Mouse (Mus musculus) hindbrain, embryonic 13.5 days (tissue): Measurements from ENCODE around the gene Rsad1. TPM values are rescaled to one million over a fixed set of nuclear protein-coding genes. Genes with fewer than 3 reads are reported as not detected.

Source experiments
- ATAC-seq: fragments of 200-750 bp; cut with Nextera tagmentation; 2 replicates; pipeline ENCODE4 v1.8.0; 2017; ENCODE audit warnings: moderate TSS enrichment; ENCODE audit not compliant: low FRiP score
- H3K27ac ChIP-seq: fragments of 300-500 bp; sonication (generic); 2 replicates; pipeline ENCODE4 v1.5.1; 2015; ENCODE audit warnings: inconsistent platforms, mild to moderate bottlenecking, moderate library complexity
- H3K27me3 ChIP-seq: fragments of 300-500 bp; sonication (generic); 2 replicates; pipeline ENCODE4 v1.6.1; 2015; ENCODE audit warnings: mild to moderate bottlenecking, inconsistent platforms
- H3K36me3 ChIP-seq: fragments of 300-500 bp; sonication (generic); 2 replicates; pipeline ENCODE4 v1.6.1; 2015; ENCODE audit warnings: mild to moderate bottlenecking, inconsistent platforms
- H3K4me1 ChIP-seq: fragments of 300-500 bp; sonication (generic); replicated peaks from 2 replicates; pipeline ENCODE4 v1.6.1; 2015; ENCODE audit warnings: inconsistent platforms
- H3K4me2 ChIP-seq: fragments of 300-500 bp; sonication (generic); 2 replicates; pipeline ENCODE4 v1.6.1; 2015; ENCODE audit warnings: inconsistent platforms, mild to moderate bottlenecking, moderate library complexity
- H3K4me3 ChIP-seq: fragments of 300-500 bp; sonication (generic); 2 replicates; pipeline ENCODE4 v1.5.1; 2015; ENCODE audit warnings: mild to moderate bottlenecking, inconsistent platforms
- H3K9ac ChIP-seq: fragments of 300-500 bp; sonication (generic); 2 replicates; pipeline ENCODE4 v1.6.1; 2015; ENCODE audit warnings: mild to moderate bottlenecking, inconsistent platforms
- H3K9me3 ChIP-seq: fragments of 300-500 bp; sonication (generic); 2 replicates; pipeline ENCODE4 v1.6.1; 2016; ENCODE audit warnings: inconsistent platforms
- WGBS: fragments of 180-500 bp; shearing (Covaris S2); methylation state at CpG from one replicate; pipeline ENCODE4 v1.1.7; 2015; 5-methylcytosine and 5-hydroxymethylcytosine counted together
- polyA plus RNA-seq: library from polyadenylated mRNA; unstranded; fragments of >200 nt; fragmentation: Nextera tagmentation; extraction: Ambion mirVana; gene quantifications from 2 replicates; pipeline ENCODE4 v1.2.1, GENCODE M21; 2015

The Rsad1 gene
- 4.7 and 5.1 TPM in 2 replicates for polyA plus RNA-seq

DNA sequence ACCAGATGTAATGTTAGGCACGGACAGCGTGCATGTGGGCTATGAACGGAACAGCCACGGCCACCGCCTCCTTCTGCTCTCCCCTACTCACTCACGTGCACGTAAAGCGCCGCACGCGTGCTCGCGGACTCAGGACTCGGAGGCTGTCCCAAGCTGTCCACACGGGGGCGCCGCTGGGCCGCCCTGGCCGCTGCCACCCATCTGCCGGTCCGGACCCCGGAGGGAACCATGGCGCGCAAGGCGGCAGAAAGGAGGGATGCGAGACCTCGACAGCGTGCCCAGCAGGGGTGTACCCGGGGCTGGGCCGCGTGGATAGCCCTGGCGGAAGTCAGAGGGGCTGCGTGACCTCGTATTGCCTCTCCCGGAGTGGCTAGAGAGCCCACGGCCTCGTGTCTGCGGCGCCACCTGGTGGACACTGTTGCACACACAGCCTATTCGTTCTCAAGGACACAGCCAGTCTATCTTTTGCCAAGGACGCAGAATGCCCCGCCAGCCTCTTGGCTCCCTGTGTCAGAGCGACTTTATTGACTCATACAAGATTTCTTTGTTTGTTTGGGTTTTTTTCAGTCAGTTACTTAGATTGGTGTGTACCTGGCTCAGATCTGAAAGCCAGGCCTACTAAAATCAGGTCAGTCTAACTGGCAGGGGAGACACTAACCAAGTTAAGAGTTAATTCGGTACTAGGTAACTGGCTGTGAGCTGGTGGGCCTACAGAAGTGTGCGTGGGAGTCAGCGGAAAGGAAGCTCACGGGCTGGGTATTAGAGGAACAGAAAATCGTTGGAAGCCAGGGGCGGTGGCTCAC, at the start of gene Rsad1:
Rsad1 (minus strand) TSS at position 368 of the 803 bp plus-strand sequence.
- Histone ChIP-seq H3K27me3 (no peaks in the 10 kb centered on the region), H3K36me3 (no peaks in the 10 kb centered on the region), H3K4me1 (peaks cover 20% of the 10 kb centered on the region), H3K4me3 (peak within 1 kb of the TSS; percentile 58), H3K4me2 (peak within 1 kb of the TSS; percentile 86), H3K27ac (peak within 1 kb of the TSS; percentile 89), H3K9me3 (no peaks in the 10 kb centered on the region), H3K9ac (peak within 1 kb of the TSS; percentile 73)
- 5% methylated on average over 49 of the region's 49 CpGs for WGBS
- peak; percentile 89 for ATAC-seq

DNA sequence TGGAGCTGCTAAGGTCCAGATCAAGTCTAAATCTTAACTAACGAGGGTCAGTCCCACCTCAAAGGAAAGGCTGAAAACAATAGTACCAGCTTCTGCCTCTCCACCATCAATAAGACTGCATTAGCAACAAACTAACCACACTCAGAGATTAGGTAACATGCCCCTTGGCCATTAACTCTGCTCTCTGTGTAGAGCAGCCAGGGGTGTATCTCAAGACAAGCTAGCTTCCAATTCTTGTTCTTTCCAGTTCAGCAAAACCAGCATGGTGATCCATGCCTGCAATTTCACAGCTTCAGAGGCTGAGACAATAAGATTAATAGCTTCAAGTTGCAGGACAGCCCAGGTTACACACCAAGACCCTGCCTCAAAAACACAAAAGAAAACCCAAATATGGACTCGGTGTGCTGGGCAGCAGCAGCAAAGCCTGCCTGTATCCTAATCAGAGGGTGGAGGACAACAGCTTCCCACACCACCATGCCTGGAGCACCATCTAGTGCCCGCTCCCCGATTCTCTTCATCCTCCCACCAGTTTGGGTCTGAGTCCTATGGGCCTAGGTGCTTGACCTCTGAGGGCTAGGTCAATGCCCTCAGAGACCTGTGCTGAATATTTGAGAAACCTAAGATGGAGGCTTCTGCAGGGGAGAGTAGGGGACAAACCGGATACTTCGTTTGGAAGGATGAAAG, 49.5 kb upstream of the Rsad1 start:
- WGBS: 81% methylated on average over 6 of the region's 6 CpGs
- Histone ChIP-seq H3K27ac (no peak overlapping the region), H3K36me3 (no peaks in the 10 kb centered on the region), H3K9me3 (no peaks in the 10 kb centered on the region), H3K4me3 (no peak overlapping the region), H3K4me2 (no peak overlapping the region), H3K9ac (no peak overlapping the region), H3K4me1 (peaks cover 12% of the 10 kb centered on the region), H3K27me3 (peaks cover 12% of the 10 kb centered on the region; the same call in 1 of the 2 replicates)
- ATAC-seq: no peak

DNA sequence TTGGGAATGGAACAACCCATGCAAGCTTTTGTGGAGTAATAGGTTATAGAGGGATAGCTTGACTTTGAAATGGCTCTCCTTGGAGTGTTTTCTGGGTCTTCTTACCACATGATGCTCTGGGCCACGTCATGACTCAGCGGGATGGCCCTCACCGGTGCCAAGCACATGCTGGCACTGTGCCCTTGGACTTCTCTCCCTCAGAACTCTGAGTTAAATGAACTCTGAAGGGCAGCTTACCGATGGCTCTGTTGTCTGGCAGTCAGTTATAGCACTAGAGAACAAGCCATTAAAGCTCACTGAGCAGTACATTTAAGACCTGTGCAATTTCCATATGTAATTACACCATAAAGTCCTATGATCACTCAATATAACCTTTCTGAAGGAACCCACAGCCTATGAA, 48.3 kb upstream of the Rsad1 start:
- ATAC-seq: no peak
- no peak overlapping the region for H3K4me3 ChIP-seq
- peaks cover 5% of the 10 kb centered on the region; the same call in 1 of the 2 replicates for H3K27me3 ChIP-seq
- no peak overlapping the region for H3K4me2 ChIP-seq
- H3K27ac ChIP-seq: no peak overlapping the region
- H3K9ac ChIP-seq: no peak overlapping the region
- H3K4me1 ChIP-seq: peaks cover 12% of the 10 kb centered on the region
- no peaks in the 10 kb centered on the region for H3K9me3 ChIP-seq
- H3K36me3 ChIP-seq: no peaks in the 10 kb centered on the region
- WGBS: 87% methylated on average over 4 of the region's 4 CpGs

DNA sequence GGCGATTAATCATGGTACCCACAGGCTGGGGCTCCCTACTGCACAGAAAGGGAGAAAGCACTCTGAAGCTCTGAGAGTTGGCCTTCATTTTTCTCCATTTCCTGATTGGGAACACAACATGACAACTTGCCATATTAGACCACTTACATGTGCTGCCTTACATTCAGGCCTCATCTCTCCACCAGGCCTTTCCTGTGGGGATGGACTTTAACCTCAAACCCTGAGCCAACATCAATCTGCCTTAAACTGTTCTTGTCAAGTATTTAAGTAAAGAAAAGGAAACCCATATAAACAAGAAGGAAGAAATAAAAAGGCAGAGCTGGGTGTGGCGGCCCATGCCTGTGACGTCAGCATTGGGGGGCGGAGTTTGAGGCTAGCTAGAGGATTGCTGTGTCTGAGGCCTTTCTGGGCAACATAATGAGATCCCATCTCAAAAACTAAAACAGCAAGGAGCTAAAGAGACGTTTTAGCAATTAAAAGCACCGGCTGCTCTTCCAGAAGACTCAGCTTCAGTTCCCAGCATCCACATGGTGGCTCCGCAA, 47.3 kb upstream of the Rsad1 start:
- Histone ChIP-seq H3K27me3 (no peaks in the 10 kb centered on the region), H3K27ac (no peak overlapping the region), H3K9ac (no peak overlapping the region), H3K36me3 (no peaks in the 10 kb centered on the region), H3K4me3 (no peak overlapping the region), H3K9me3 (no peaks in the 10 kb centered on the region), H3K4me2 (no peak overlapping the region), H3K4me1 (peaks cover 8% of the 10 kb centered on the region)
- no peak for ATAC-seq
- WGBS: 73% methylated on average over 7 of the region's 7 CpGs

DNA sequence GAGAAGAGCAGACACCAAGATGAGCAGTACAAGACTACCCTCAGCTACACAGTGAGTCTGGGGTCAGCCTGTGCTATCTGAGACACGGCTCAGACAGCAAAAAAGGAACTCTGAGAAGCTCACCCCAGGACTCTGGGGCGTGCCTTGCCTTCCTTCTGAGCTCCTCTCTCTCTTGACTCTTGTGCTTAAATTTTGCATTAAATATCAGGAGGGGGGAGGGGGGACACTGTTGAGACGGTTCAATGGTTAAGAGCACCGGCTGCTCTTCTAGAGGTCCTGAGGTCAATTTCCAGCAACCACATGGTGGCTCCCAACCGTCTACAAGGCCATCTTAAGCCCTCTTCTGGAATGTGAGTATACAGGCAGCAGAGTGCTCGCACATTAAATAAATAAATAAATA, 38.5 kb upstream of the Rsad1 start:
- 79% methylated on average over 6 of the region's 6 CpGs for WGBS

DNA sequence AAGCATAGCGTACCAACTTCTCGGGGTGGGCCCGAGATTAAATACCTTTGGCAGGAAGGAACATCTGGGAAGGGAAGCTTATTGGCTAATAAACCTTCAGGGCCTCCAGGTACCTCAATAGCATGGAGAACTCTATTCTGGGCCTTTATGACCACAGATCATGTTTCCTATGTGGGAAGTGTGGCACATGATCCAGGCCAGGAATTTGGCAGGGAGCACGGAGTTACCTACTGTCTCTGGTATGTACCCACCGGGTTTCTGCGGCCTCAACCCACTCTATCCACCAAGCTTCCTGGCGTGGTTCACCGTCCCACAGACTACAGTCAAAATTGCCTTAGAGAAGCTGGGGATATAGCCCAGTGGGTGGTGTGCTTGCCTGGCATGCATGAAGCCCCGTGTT, 36.0 kb upstream of the Rsad1 start:
- H3K36me3 ChIP-seq: no peaks in the 10 kb centered on the region
- ATAC-seq: no peak
- H3K4me2 ChIP-seq: no peak overlapping the region
- no peaks in the 10 kb centered on the region for H3K4me1 ChIP-seq
- H3K27me3 ChIP-seq: no peaks in the 10 kb centered on the region
- H3K9ac ChIP-seq: no peak overlapping the region
- 95% methylated on average over 9 of the region's 9 CpGs for WGBS
- no peak overlapping the region for H3K27ac ChIP-seq
- H3K4me3 ChIP-seq: no peak overlapping the region
- no peaks in the 10 kb centered on the region for H3K9me3 ChIP-seq

More for the DNA sequence above, 38.5 kb upstream of the Rsad1 start:
- ATAC-seq: no peak
- Histone ChIP-seq H3K36me3 (no peaks in the 10 kb centered on the region), H3K4me2 (no peak overlapping the region), H3K27ac (no peak overlapping the region), H3K27me3 (no peaks in the 10 kb centered on the region), H3K9me3 (no peaks in the 10 kb centered on the region), H3K4me1 (peaks cover 10% of the 10 kb centered on the region), H3K4me3 (no peak overlapping the region), H3K9ac (no peak overlapping the region)

DNA sequence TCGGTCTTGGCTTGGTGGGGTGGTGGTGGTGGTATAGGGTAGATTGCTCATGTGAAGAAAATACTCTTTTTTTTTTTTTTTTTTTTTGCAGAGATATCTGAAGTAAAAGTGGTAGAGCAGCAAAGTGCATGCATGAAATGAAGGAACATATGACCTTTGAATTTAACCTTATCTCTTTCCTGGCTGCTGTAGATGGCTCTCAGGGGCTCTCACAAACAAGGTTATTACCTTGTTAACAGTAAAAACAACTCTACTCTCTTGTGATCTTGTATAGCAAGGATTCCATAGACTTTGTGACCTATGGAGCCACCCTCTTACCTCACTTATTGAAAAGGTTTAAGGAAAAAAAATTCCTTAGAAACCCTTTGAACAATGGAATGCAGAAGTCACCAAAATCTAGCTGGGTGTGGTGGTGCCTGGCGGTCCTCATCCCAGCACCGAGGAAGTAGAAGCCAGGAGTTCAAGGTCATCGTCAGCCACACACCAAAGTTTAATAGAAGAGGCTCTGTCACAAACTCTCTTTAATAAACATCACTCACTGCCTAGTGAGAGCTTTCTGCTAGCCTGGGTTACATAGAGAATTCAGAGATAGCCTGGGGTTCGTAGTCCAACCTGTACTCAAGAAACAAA, 31.2 kb upstream of the Rsad1 start:
- H3K36me3 ChIP-seq: no peaks in the 10 kb centered on the region
- no peaks in the 10 kb centered on the region for H3K27me3 ChIP-seq
- no peak overlapping the region for H3K4me3 ChIP-seq
- H3K9me3 ChIP-seq: no peaks in the 10 kb centered on the region
- H3K4me2 ChIP-seq: no peak overlapping the region
- no peaks in the 10 kb centered on the region for H3K4me1 ChIP-seq
- no peak overlapping the region for H3K9ac ChIP-seq
- WGBS: 89% methylated on average over 5 of the region's 5 CpGs
- ATAC-seq: no peak
- no peak overlapping the region for H3K27ac ChIP-seq

DNA sequence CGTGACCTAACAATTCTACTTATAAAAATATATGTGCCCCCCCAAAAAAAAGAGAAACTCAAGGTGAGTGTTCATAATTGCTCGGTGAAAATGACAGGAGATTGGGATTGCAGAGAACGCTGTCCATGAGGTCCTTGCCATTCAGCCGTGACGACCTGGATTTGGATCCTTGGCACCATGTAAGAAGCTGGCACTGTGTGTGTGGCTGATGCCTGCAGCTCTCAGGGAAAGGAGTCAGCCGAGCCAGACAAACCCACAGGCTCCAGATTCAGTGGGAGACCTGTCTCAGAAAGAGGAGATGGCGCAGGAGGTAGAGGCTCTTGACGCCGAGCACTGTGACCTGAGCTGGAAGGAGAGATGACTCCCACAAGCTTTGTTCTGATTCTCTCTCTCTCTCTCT, 27.3 kb upstream of the Rsad1 start:
- Histone ChIP-seq H3K36me3 (no peaks in the 10 kb centered on the region), H3K9ac (no peak overlapping the region), H3K4me2 (no peak overlapping the region), H3K4me3 (no peak overlapping the region), H3K27me3 (no peaks in the 10 kb centered on the region), H3K4me1 (no peaks in the 10 kb centered on the region), H3K27ac (no peak overlapping the region), H3K9me3 (no peaks in the 10 kb centered on the region)
- ATAC-seq: no peak
- WGBS: 91% methylated on average over 9 of the region's 9 CpGs

DNA sequence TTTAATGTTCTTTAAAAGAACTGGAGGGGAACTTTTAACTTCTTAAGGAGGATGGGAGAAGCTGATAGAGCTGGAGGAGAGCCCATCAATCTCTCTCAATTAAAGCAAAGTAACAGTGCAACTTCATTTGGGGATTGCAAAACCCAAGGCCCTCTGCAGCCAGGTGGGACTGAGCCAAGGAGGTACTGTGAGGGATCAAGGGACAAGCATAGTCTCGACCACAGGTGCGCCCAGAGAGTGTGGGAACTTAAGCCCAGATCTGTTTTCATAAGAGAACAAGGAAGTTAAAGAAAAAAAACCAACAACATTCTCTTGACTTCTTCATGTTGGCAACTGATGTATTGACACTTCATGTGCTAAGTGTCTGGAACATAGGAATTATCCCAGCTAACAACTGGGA, 26.0 kb upstream of the Rsad1 start:
- Histone ChIP-seq H3K36me3 (no peaks in the 10 kb centered on the region), H3K27ac (no peak overlapping the region), H3K27me3 (no peaks in the 10 kb centered on the region), H3K9me3 (no peaks in the 10 kb centered on the region), H3K4me3 (no peak overlapping the region), H3K4me1 (peaks cover 7% of the 10 kb centered on the region), H3K4me2 (no peak overlapping the region), H3K9ac (no peak overlapping the region)
- WGBS: 81% methylated on average over 2 of the region's 2 CpGs
- ATAC-seq: no peak

DNA sequence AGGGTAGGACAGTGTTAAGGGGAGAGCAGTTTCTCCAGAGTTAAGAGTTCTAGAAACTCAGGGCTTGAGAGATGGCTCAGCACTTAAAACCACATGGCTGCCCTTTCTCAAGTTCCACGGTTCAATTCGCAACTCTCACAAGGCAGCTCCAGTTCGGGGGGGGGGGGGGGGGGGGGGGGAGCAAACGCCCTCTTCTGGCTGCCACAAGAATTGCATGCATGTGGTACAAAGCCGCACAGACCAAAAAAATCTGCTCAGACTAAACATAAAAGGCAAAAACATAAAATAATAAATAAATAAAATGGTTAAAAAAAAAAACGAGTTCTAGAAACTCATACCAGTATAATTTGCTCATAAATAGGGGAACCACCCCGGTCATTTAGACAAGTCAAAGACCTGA, 25.5 kb upstream of the Rsad1 start:
- H3K27ac ChIP-seq: no peak overlapping the region
- H3K27me3 ChIP-seq: no peaks in the 10 kb centered on the region
- 26% methylated on average over 6 of the region's 7 CpGs for WGBS
- H3K4me1 ChIP-seq: peaks cover 7% of the 10 kb centered on the region
- no peak overlapping the region for H3K4me2 ChIP-seq
- H3K9ac ChIP-seq: no peak overlapping the region
- H3K4me3 ChIP-seq: no peak overlapping the region
- no peaks in the 10 kb centered on the region for H3K9me3 ChIP-seq
- no peak for ATAC-seq
- no peaks in the 10 kb centered on the region for H3K36me3 ChIP-seq

DNA sequence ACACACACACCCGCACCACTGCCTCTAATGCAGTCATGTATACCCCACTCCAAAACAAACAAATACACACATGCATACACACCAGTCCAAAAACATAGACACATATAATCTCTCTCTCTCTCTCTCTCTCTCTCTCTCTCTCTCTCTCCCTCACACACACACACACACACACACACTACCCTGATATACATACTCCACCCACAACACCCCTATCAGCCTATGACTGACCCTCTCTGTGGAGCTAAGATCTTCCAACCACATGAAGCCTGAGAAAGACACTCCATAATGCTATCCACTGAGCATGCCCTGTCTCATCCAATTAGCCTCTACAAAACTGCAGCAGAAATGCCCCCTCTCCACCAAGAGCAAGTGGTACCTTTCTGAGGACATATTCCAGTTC, 22.8 kb upstream of the Rsad1 start:
- Histone ChIP-seq H3K4me1 (peaks cover 7% of the 10 kb centered on the region), H3K9me3 (no peaks in the 10 kb centered on the region), H3K4me3 (no peak overlapping the region), H3K27ac (no peak overlapping the region), H3K27me3 (no peaks in the 10 kb centered on the region), H3K4me2 (no peak overlapping the region), H3K36me3 (no peaks in the 10 kb centered on the region), H3K9ac (no peak overlapping the region)
- no peak for ATAC-seq
- 96% methylated on average over 1 of the region's 1 CpGs for WGBS

DNA sequence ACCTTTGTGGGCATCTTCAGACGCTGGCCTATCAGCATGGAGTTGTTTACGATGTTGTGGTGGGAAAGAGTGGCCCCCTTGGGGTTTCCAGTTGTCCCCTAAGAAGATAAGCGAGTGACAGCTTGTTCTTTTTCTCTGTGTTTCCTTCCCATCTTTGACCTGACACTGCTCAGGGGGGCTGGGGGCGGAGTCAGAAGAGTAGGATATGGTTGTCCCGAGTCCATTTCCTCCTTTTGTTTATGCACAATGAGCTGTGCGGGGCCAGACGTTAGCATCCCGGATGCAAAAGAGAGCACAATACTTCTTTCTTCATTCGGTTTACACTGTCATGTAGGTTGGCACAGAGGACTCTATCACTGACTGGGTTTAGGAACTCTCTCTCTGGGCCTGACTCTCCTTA, 21.6 kb upstream of the Rsad1 start:
- Histone ChIP-seq H3K4me1 (peaks cover 7% of the 10 kb centered on the region), H3K27ac (no peak overlapping the region), H3K27me3 (peaks cover 11% of the 10 kb centered on the region), H3K4me3 (no peak overlapping the region), H3K4me2 (no peak overlapping the region), H3K9ac (no peak overlapping the region), H3K9me3 (no peaks in the 10 kb centered on the region), H3K36me3 (no peaks in the 10 kb centered on the region)
- ATAC-seq: no peak
- 34% methylated on average over 9 of the region's 9 CpGs for WGBS
